Mouse (Mus musculus) bone marrow, adult 2 months (tissue): Measurements from ENCODE around the gene Nfam1.

Source experiments
- CTCF ChIP-seq: fragments of 200-500 bp; IDR thresholded peaks from 2 replicates; pipeline ENCODE4 v1.5.1; 2011; ENCODE audit warnings: low read length, control low read depth; ENCODE audit not compliant: control insufficient read depth, insufficient read depth
- POLR2A ChIP-seq: fragments of 200-500 bp; IDR thresholded peaks from 2 replicates; pipeline ENCODE4 v1.6.1; 2011; ENCODE audit warnings: low read depth, mild to moderate bottlenecking, control low read depth, low read length, borderline replicate concordance; ENCODE audit not compliant: control insufficient read depth

DNA sequence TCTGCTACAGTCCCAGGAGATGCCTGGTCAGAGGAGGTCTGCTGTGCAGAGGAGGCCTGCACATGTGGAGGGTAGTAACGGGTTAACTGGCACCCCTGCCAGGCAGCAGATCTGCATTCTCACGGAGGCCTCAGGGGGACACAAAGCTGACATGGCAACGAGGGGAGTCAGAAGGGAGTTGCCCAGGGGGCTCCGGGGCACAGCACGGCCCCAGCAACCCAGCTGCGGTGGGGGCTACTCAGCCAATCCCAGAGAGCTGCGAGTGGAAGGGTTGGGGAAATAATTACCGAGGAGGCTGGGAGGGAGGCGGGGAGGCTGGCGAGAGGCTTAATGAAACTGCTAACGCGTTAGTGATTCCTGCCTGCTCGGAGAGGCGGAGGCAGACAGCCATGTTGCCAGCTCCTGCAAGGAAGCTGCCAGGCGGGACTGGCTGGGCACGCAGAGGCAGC lies 74.8 kb downstream of the Nfam1 start:
- TF ChIP-seq POLR2A = no peak
- no peak for TF ChIP-seq CTCF
